Mouse (Mus musculus) heart, postnatal 0 days (tissue): ENCODE measurements around the gene Gm9857.

Source experiments
- CTCF ChIP-seq: IDR thresholded peaks from 2 replicates; pipeline ENCODE4 v1.5.1; 2016; ENCODE audit warnings: antibody characterized with exemption, control low read depth, low read depth
- EP300 ChIP-seq: IDR thresholded peaks from 2 replicates; pipeline ENCODE4 v1.6.1; 2016; ENCODE audit warnings: antibody characterized with exemption, low read depth

DNA sequence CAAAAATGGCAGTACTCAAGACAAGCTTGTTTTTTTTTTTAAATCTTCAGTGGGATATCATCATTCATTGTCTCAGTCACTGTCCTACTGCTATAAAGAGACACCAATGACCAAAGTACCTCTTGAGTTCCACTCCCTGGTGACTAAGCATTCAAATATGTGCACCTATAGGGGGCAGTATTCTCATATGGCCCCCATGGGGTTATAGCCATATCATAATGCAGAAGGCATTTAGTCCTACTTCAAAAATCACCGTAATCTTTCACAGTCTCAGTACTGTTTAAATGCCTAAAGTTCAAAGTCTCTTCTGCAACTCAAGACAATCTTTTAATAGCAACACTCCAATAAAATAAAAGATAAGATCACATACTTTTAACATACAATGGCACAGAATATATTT lies 21.4 kb downstream of the Gm9857 start:
- TF ChIP-seq CTCF (no peak), EP300 (no peak)
